Mouse (Mus musculus) heart, postnatal 25 days (tissue): ENCODE data around the gene Parp4. TPM values are rescaled to one million over a fixed set of nuclear protein-coding genes. Genes with fewer than 3 reads are reported as not detected.

Experiments
- total RNA-seq, 2 experiments: library from RNA; stranded (reverse); gene quantifications; 2 replicates each; pipeline ENCODE4 v1.2.3; 2021

The Parp4 gene
- total RNA-seq, 2 experiments from 2014 or later: 23.8 to 25.6 TPM

Other genes starting within 250 kb of the Parp4 start
- not detected for gene Atp12a, start 210.6 kb upstream of the Parp4 start, total RNA-seq
- gene Rnf17, start 173.0 kb upstream of the Parp4 start, total RNA-seq: under 1 TPM; 0.29 to 0.36 TPM
- 1 to 10 TPM; 2.5 to 4.2 TPM for gene Cenpj, start 194 bp upstream of the Parp4 start, total RNA-seq
- 10 to 100 TPM; 23.8 to 26.1 TPM for gene Mphosph8, start 92.6 kb downstream of the Parp4 start, total RNA-seq
- gene Pspc1, start 202.7 kb downstream of the Parp4 start, total RNA-seq: 10 to 100 TPM; 13.1 to 14.6 TPM
- gene Zmym5, start 236.1 kb downstream of the Parp4 start, total RNA-seq: 10 to 100 TPM; 20.5 to 22.4 TPM